Mouse (Mus musculus): ENCODE measurements around the gene Tdrd1.

Gene Tdrd1

DNA sequence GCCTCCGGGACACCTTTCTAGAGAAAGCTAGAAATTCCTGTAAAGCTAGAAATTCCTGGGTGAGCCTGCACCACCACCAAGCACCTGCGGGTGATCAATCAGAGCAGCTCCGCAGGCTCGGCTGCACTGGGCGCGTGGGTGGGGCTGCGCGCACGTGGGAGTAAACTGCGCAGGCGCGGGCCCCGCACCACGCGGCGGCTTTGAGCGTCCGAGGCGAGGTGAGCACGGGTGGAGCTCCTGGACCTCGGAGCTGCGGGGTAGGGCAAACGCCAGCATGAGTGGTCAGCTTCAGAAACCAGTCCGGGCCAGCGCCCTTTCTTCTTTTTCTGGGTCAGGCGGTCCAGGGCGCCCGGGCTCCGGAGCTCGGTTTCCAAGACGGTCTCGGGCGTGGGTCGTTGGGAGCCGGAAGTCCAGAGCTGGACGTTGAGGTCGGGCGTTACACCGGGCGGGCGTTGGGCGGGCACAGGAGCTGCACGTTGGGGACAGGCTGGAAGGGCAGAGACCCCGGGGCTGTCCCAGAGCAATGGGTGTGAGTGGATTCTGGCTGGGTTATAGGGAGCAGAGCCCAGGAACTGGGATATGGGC, at the start of gene Tdrd1:
Tdrd1 (plus strand) TSS at position 163 of the 585 bp plus-strand sequence.
- in situ Hi-C loops (cut with MboI; ENCODE audit: unreplicated experiment in 2 of 2): no loop called here

DNA sequence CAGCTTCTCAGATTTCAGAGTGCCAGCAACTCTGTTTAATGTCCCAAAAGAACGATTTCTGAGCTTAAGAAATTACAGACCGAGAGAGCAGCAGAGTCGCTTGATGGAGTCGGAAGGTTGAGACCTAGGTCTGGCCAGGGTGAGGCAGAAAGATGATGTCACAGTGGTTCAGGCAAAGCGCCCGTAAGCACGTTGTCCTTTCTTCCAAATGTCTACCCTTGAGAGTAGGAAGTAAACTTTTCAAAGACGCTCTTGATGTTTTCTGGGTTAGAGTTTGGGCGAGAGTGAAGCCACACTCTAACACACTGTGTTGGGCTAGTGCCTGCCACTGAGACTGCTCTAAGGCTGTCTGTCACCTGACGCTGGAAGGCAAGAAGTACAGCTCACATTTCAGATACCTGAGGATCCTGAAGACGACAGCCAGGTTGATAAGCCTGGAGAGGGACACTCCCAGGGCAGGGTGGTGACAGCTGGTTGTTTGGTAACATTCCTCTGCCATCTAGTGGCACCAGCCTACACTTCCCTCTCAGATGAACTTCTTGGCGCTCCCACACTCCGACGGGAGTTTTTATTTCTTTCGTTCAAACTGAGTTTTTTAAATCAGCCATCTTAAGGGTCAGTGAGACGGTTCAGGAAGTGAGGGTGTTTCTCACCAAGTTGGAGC, 49.2 kb upstream of the Tdrd1 start:
- in situ Hi-C loops (cut with MboI; ENCODE audit: unreplicated experiment in 2 of 2): loop anchor here in 1 of 2 experiments (5.0 kb wide), 1 partner anchor 355 kb away; no protein-coding TSS in a partner anchor

DNA sequence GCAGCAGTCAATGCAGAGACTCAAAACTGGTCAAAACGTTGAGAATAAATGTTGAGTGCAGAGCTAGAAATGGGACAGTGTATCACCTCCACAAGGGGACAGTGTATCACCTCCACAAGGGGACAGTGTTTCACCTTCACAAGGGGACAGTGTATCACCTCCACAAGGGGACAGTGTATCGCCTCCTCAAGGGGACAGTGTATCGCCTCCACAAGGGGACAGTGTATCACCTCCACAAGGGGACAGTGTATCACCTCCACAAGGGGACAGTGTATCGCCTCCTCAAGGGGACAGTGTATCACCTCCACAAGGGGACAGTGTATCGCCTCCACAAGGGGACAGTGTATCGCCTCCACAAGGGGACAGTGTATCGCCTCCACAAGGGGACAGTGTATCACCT, 47.5 kb upstream of the Tdrd1 start:
- in situ Hi-C loops (cut with MboI; ENCODE audit: unreplicated experiment in 2 of 2): loop anchor here in 1 of 2 experiments (5.0 kb wide), 1 partner anchor 356 kb away; no protein-coding TSS in a partner anchor

DNA sequence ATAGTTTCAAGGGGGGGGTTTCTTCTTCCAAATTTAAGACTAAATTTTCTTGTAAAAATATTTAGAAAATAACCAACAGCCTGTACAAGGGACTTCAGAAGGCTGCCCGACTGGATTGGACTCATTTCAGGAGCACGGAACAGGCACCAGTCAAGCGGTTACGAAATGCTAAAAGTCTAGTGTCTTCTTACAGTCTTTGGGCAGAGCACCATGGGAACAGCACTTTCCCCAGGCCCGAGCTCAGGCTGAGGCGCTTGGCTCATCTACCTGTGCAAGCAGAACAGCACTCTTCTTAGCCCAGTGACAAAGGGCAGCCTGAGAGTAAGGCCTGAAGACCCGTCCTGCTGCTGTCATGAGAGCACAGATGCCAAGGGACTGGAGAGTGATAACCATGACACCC, 38.1 kb upstream of the Tdrd1 start:
- in situ Hi-C loops (cut with MboI; ENCODE audit: unreplicated experiment in 2 of 2): no loop called here

DNA sequence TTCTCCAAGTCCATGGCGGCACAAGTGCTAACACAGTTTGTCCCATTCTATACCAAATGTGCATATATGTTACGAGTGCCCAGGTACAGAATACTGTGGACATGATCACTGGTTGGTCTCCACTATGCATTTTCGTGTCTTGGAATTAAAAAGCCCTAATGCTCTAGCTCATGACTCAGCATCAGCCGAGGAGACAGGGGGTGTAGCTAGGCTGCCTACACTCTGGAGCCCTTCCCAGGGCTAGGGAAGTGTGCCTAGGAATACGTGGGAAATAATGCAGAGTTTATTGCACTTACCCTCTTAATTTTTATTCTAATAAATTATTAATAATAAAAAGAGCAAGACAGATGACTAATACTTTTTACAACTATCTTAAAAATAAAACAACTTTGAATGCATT, 37.1 kb upstream of the Tdrd1 start:
- in situ Hi-C loops (cut with MboI; ENCODE audit: unreplicated experiment in 2 of 2): no loop called here

DNA sequence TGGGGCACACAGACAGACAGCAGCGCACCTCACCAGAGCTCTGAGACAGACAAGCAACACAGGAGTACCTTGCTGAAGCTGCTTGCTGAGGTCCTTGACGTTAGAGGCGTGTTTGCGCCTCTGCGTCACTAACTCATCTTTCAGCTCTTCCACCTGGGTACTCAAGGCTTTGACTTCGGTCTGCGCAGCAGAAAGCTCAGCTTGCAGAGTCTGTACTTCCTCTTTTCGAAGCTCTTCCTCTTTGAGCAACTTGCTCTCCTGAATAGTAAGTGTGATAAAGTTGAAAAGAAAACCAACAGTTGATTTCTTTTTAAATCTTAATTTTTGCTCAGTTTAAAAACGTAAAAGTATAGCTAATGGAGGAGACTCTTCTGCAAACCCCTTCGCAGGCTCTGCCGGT, 28.6 kb upstream of the Tdrd1 start:
- in situ Hi-C loops (cut with MboI; ENCODE audit: unreplicated experiment in 2 of 2): no loop called here

DNA sequence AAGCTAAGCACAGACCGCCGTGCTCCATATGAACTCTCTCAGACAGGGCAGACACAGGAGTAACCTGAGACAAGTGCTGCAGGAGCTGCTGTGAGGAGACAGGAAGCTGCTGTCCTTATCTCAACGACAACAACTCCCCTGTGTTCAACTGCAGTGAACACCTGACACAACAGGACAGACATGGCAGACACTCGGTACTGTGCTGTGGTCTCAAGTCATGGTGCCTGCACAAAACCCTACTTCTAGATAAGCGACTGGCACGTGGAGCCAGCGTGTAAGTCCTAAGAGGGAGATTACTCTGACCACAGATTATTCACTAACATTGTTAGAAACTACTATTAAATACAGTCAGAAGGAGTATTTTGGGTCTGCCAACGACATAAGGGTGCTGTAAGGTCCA, 25.8 kb upstream of the Tdrd1 start:
- in situ Hi-C loops (cut with MboI; ENCODE audit: unreplicated experiment in 2 of 2): loop anchor here (10.0 to 25.0 kb wide), 4 partner anchors 235 to 1513 kb away; partner anchors contain the start of gene Fam160b1 (in 1 of the 2)

DNA sequence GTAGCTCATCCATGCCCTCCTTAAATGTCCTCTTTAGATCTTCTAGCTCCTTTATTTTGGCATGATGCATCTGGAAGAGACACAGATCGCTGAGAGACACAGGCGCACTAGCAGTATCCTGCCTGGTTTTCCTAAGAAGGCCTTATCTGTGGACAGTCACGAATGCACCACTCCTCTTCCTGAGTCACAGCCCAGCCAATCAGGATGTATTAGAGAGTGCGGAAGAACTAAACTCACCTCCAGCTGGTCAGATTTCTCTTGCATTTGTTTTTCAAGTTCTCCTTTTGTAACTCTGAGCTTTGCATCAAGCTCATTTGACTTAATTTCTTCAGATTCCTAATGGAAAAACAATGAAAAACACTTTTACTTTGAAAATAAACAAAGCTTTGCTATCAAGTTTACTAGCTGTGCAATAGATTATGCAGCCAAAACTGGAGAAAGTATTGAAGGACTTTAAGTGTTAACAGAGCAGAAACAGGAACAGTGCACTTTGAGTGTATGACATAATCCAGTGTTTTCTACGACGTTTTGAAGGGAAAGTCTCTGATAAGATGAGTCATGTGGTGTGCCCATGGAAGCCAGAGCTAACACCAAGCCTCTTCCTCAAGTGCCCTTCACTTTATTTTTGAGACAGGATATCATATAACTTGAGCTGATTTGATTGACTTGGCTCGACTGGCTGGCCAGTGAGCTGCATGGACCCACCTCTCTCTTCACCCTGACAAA, 24.9 kb upstream of the Tdrd1 start:
- in situ Hi-C loops (cut with MboI; ENCODE audit: unreplicated experiment in 2 of 2): loop anchor here (10.0 to 25.0 kb wide), 4 partner anchors 234 to 1514 kb away; partner anchors contain the start of gene Fam160b1 (in 1 of the 2)

DNA sequence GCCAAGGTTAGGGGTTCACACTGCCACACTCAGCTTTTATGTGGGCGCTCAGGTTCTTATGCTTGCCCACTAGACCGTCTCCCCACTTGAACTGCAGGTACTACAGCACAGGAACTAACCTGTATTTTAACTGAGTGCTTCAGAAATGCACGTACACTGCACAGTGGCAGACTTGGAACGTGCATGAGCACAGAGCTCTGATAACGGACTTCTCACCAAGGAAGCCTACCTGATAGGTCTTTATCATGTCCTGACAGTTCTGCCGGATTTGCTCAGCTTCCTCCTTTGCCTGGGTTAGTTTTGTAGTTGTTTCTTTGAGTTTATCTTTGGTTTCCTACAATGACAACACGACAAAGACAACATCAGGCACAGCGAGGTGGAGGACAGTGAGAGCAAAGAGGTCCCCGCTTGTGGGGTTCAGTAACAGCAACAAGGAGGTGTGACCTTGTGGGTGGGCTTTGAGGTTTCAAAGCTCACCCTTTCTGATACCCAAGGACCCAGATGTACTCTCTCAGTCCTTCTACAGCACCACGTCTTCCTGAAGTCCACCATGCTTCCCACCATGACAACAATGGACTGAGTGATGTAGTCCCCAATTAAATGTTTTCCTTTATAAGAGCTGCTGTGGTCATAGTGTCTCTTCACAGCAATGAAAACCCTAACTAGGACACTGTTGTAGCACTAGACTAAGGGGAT, 24.2 kb upstream of the Tdrd1 start:
- in situ Hi-C loops (cut with MboI; ENCODE audit: unreplicated experiment in 2 of 2): loop anchor here (10.0 to 25.0 kb wide), 4 partner anchors 233 to 1515 kb away; partner anchors contain the start of gene Fam160b1 (in 1 of the 2)

DNA sequence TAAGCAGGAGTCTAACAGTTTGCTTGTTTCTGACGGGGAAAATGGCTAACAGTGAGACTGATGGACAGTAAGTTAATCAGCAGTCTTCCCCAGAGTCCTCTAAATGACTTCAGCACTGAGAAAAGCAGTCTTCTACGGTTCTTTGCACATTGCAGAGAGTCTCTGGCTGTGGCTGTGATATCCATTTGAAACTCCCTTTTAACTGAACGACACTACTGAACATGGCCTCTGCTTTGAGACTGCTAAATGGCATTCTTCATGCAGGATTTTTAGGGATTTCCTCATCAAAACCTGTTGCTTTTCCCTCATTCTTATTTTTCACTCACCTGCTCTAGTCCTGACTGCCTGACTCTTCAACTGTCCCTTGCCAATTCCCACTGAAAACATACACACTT, 23.7 kb upstream of the Tdrd1 start:
- in situ Hi-C loops (cut with MboI; ENCODE audit: unreplicated experiment in 2 of 2): loop anchor here (10.0 to 25.0 kb wide), 4 partner anchors 232 to 1515 kb away; partner anchors contain the start of gene Fam160b1 (in 1 of the 2)

DNA sequence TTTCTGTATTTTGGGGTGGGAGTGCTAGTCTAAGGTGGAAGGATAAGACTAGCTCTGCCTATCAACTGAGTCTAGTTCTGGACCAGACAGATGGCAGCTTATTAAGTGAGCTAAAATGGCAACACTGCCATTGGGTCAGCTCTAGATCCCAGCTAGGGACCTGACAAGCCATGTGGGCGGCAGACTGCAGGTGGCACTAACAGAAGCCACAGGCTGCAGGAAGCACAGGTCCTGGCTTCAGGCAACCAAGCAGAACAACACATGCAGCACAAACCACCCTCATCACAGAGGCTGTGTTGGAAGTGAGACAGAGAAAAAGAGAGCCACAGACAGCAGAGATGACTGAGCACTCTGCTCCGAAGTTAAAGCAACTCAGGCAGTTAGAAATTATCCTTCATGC, 20.6 kb upstream of the Tdrd1 start:
- in situ Hi-C loops (cut with MboI; ENCODE audit: unreplicated experiment in 2 of 2): loop anchor here (10.0 to 25.0 kb wide), 4 partner anchors 229 to 1518 kb away; partner anchors contain the start of gene Fam160b1 (in 1 of the 2)

DNA sequence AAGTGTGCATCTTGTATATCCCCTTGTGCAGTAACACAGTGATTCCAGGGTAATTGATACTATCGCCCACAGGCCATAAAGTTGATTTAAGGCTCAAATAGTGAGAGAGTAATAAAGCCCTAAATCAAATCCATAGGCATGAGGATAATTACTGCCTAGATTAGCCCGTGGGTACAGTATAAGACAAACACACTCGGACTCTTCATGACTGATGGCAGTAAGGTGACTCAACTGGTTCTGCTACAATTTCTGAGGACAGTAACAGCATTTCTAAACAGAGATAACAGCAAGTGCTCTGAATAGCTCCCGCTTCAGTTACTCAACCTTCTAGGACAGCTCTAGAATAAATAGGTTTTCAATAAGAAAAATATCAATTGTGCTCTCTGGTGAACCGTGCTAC, 18.9 kb upstream of the Tdrd1 start:
- in situ Hi-C loops (cut with MboI; ENCODE audit: unreplicated experiment in 2 of 2): loop anchor here (10.0 to 25.0 kb wide), 4 partner anchors 228 to 1520 kb away; partner anchors contain the start of gene Fam160b1 (in 1 of the 2)

DNA sequence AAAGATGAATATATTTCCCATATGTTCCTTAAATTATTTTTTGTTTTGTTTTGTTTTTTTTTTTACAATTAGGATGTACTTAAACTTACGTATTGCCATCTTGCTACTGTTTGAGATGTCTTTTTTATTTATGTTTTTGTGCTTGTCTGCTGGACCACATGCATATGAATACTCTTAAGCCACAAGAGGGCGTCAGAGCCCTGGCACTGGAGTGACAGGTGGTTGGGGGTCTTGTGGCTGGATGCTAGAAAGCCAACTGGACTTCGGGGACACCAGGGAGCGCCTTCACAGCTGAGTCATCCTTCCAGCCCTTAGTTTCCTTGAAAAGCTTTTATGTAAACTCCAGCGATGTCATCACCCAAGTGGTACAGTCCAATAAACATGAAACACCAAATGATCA, 17.2 kb upstream of the Tdrd1 start:
- in situ Hi-C loops (cut with MboI; ENCODE audit: unreplicated experiment in 2 of 2): loop anchor here (10.0 to 25.0 kb wide), 4 partner anchors 226 to 1521 kb away; partner anchors contain the start of gene Fam160b1 (in 1 of the 2)

DNA sequence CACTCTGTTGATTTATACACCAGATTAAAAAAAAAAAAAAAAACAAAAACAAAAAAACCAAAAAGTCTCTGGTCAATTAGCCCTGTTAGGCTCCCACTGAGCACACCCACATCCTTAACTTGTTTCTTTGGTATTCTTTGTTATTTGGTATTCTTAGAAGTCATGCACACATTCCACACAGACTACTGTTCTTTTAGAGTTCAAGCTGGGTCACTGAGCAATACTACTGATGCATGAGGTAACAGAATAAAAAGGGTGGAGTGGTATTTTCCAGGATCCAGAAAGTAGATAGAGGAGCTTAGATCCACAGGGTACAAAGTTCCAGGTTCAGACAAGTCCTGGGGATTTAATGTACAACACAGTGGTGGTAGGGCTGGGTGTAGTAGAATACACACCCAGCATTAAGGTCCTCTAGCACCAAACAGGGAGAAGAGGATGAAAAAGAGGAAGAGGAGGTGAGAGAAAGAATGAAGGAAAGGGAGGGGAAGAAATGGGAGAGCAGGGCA, 15.3 kb upstream of the Tdrd1 start:
- in situ Hi-C loops (cut with MboI; ENCODE audit: unreplicated experiment in 2 of 2): loop anchor here (10.0 to 25.0 kb wide), 4 partner anchors 227 to 1523 kb away; partner anchors contain the start of gene Fam160b1 (in 1 of the 2)

DNA sequence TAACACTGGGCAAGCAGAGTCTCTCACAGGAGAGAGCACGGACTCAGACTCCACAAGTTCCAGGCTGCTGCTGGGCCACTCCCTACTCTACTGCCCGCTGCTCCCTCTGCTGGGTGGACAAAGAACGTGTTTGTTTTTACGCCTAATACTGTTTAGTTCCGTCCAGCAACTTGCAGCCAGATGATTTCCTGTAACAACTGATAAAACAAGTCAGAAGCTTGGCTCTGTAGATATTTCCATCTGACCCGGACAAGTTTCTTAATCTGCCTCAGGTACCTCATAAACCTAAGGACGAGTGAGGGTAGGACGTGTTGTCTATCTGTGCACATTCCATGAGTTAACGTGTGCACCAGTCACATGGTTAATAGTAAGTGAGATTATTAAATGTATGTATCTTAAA, 14.4 kb upstream of the Tdrd1 start:
- in situ Hi-C loops (cut with MboI; ENCODE audit: unreplicated experiment in 2 of 2): loop anchor here (10.0 to 25.0 kb wide), 4 partner anchors 226 to 1524 kb away; partner anchors contain the start of gene Fam160b1 (in 1 of the 2)

DNA sequence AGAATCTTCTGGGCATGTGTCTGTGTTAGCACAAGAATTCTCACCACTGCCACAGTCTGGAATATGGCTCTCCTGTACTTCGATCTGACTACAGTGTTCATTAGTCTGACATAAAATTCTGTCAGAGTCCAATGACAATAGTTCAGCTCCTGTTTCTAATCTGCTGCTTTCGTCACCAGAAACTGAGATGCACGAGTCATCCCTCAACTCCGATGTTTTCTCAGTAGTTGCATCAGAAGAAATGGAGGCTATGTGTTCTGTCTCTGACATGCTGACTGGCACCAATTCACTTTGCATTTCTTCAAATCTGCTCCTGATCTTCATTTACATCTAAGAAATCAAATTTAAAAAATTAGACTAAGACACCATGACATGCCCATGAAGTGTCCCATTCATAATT, 12.6 kb upstream of the Tdrd1 start:
- in situ Hi-C loops (cut with MboI; ENCODE audit: unreplicated experiment in 2 of 2): loop anchor here (10.0 to 25.0 kb wide), 4 partner anchors 224 to 1526 kb away; partner anchors contain the start of gene Fam160b1 (in 1 of the 2)

DNA sequence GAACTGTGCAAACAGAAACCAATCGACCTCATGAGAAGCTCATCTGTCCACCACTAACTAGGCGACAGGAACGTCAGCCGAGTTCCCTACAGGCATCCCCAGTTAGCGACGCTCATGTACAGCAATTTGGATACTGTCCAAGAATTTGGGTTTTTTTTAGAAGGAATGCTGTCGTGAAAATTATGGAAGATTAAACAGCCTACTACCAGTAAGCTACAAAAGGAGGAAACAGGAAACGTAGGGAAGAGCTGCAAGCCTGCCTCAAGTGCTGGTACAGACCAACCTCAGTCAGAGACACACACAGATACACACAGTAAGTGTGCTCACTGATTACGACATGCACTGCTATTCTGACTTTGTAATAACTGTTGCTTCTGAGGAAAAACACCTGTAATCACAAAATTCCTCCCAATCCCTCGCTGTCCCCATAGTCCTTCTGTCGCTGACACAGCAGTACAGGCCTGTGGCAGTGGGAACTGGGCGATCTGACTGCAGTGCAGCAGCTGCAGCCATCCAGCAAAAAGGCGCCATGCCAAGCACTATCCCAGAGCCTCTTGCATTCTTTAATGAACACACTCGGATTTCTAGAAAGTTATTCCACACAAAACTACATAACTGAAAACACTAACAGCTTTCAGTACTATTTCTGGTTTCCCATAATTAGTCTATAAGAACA, 8.0 kb upstream of the Tdrd1 start:
- in situ Hi-C loops (cut with MboI; ENCODE audit: unreplicated experiment in 2 of 2): loop anchor here (10.0 to 25.0 kb wide), 4 partner anchors 219 to 1531 kb away; partner anchors contain the start of gene Fam160b1 (in 1 of the 2)

DNA sequence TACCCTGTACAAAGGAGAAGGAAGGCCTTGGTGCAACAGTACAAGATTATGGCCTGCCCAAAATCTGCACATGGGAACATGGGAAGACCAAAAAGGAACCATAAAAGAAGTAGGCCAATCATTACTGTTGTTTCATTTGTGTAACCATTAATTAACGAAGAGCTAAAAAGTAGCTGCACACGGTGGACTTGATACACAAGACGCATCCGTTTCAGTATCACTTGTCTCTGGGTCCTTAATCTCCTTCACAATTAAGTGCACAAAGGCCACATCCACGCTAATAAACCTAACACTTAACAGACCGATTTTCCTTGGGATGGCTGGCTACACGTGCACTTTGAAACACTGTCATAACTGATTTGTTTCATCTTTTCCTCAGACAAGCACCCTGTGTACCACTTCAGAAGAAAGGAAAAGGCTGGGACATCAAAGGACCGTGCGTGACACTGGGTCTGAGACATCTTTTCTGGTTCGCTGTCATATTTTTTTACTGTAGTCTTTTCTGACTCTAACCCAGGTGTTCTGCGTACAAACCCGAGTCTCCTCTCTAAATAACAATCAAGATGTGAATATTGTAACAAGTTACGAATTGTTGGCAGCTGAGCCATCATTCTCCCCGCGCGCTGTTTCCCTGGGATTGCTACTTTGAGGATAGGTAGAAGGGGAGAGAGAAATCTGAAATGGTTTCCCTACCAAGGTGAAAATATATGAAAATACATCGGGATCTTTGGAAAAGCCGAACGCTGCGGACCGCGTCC, 4.8 kb upstream of the Tdrd1 start:
- in situ Hi-C loops (cut with MboI; ENCODE audit: unreplicated experiment in 2 of 2): loop anchor here (25.0 kb wide), 3 partner anchors 216 to 1534 kb away; partner anchors contain the start of gene Fam160b1 (in 1 of the 2)

All from v-Abl transformed pro-B cells (cell line).